Mouse (Mus musculus): Measurements from ENCODE around the gene Fam84b. TPM values are rescaled to one million over a fixed set of nuclear protein-coding genes. Genes with fewer than 3 reads are reported as not detected.

Gene Fam84b
- polyA plus RNA-seq, 1 experiment from 2014 or later, result 11.8 TPM

GRCm38 (mm10) chr15:60837719-60838118 lies 15.9 kb downstream of the Fam84b start:
- ATAC-seq (ENCODE audit: low FRiP score), result no peak
- WGBS, result 91% methylated on average over 9 of the region's 9 CpGs

GRCm38 (mm10) chr15:60836321-60836720 lies 17.3 kb downstream of the Fam84b start:
- H3K4me1 ChIP-seq (replicated peaks; ENCODE audit: control insufficient read depth, insufficient read depth, low read length), result no peaks in the 10 kb centered on the region
- no peak for ATAC-seq (ENCODE audit: low FRiP score)
- H3K36me3 ChIP-seq (ENCODE audit: control insufficient read depth, insufficient read depth, low read length), result no peaks in the 10 kb centered on the region
- no peaks in the 10 kb centered on the region for H3K27me3 ChIP-seq (ENCODE audit: control insufficient read depth, insufficient read depth, low read length)
- H3K9me3 ChIP-seq (ENCODE audit: control insufficient read depth, low read length), result no peaks in the 10 kb centered on the region
- H3K4me2 ChIP-seq (replicated peaks; ENCODE audit: low read depth, low read length), result no peak overlapping the region
- no peak overlapping the region for H3K27ac ChIP-seq (ENCODE audit: low read depth, low read length)
- no peak overlapping the region for H3K4me3 ChIP-seq (ENCODE audit: low read depth, low read length)
- 83% methylated on average over 4 of the region's 4 CpGs for WGBS
- no peak overlapping the region for H3K9ac ChIP-seq (ENCODE audit: low read depth, low read length)
- DNase-seq (ENCODE audit: low spot score), result no peak

More at GRCm38 (mm10) chr15:60837719-60838118, 15.9 kb downstream of the Fam84b start:
- H3K27ac ChIP-seq (ENCODE audit: low read depth, low read length), result no peak overlapping the region
- no peaks in the 10 kb centered on the region for H3K36me3 ChIP-seq (ENCODE audit: control insufficient read depth, insufficient read depth, low read length)
- no peak overlapping the region for H3K4me3 ChIP-seq (ENCODE audit: low read depth, low read length)
- H3K27me3 ChIP-seq (ENCODE audit: control insufficient read depth, insufficient read depth, low read length), result no peaks in the 10 kb centered on the region
- no peak overlapping the region for H3K9ac ChIP-seq (ENCODE audit: low read depth, low read length)
- H3K9me3 ChIP-seq (ENCODE audit: control insufficient read depth, low read length), result no peaks in the 10 kb centered on the region
- DNase-seq (ENCODE audit: low spot score), result no peak
- H3K4me2 ChIP-seq (replicated peaks; ENCODE audit: low read depth, low read length), result no peak overlapping the region
- no peaks in the 10 kb centered on the region for H3K4me1 ChIP-seq (replicated peaks; ENCODE audit: control insufficient read depth, insufficient read depth, low read length)

GRCm38 (mm10) chr15:60834598-60835571 lies 18.7 kb downstream of the Fam84b start:
- Histone ChIP-seq H3K4me1 (replicated peaks; ENCODE audit: control insufficient read depth, insufficient read depth, low read length) (no peaks in the 10 kb centered on the region), H3K4me3 (ENCODE audit: low read depth, low read length) (no peak overlapping the region), H3K27ac (ENCODE audit: low read depth, low read length) (no peak overlapping the region), H3K9me3 (ENCODE audit: control insufficient read depth, low read length) (no peaks in the 10 kb centered on the region), H3K27me3 (ENCODE audit: control insufficient read depth, insufficient read depth, low read length) (no peaks in the 10 kb centered on the region), H3K9ac (ENCODE audit: low read depth, low read length) (no peak overlapping the region), H3K36me3 (ENCODE audit: control insufficient read depth, insufficient read depth, low read length) (no peaks in the 10 kb centered on the region), H3K4me2 (replicated peaks; ENCODE audit: low read depth, low read length) (no peak overlapping the region)
- ATAC-seq (ENCODE audit: low FRiP score) (no peak), DNase-seq (ENCODE audit: low spot score) (no peak)
- WGBS, result 89% methylated on average over 5 of the region's 5 CpGs

GRCm38 (mm10) chr15:60833476-60834218 lies 19.9 kb downstream of the Fam84b start:
- Histone ChIP-seq H3K27me3 (ENCODE audit: control insufficient read depth, insufficient read depth, low read length) (no peaks in the 10 kb centered on the region), H3K9ac (ENCODE audit: low read depth, low read length) (no peak overlapping the region), H3K27ac (ENCODE audit: low read depth, low read length) (no peak overlapping the region), H3K36me3 (ENCODE audit: control insufficient read depth, insufficient read depth, low read length) (no peaks in the 10 kb centered on the region), H3K4me3 (ENCODE audit: low read depth, low read length) (no peak overlapping the region), H3K4me1 (replicated peaks; ENCODE audit: control insufficient read depth, insufficient read depth, low read length) (no peaks in the 10 kb centered on the region), H3K9me3 (ENCODE audit: control insufficient read depth, low read length) (no peaks in the 10 kb centered on the region), H3K4me2 (replicated peaks; ENCODE audit: low read depth, low read length) (no peak overlapping the region)
- DNase-seq (ENCODE audit: low spot score) (no peak), ATAC-seq (ENCODE audit: low FRiP score) (no peak)
- 50% methylated on average over 2 of the region's 2 CpGs for WGBS

- ATAC-seq (ENCODE audit: low FRiP score), result no peak
These were observed 21.0 kb downstream of the Fam84b start for GRCm38 (mm10) chr15:60832586-60832985.

GRCm38 (mm10) chr15:60826226-60826625 lies 27.4 kb downstream of the Fam84b start:
- H3K36me3 ChIP-seq (ENCODE audit: control insufficient read depth, insufficient read depth, low read length), result no peaks in the 10 kb centered on the region
- ATAC-seq (ENCODE audit: low FRiP score) (no peak), DNase-seq (ENCODE audit: low spot score) (no peak)
- H3K27ac ChIP-seq (ENCODE audit: low read depth, low read length), result no peak overlapping the region
- no peak overlapping the region for H3K4me2 ChIP-seq (replicated peaks; ENCODE audit: low read depth, low read length)
- no peak overlapping the region for H3K4me3 ChIP-seq (ENCODE audit: low read depth, low read length)
- no peak overlapping the region for H3K9ac ChIP-seq (ENCODE audit: low read depth, low read length)
- 0 out of 2 replicates have a peak, but pooled peaks cover 2% of the 10 kb centered on the region for H3K4me1 ChIP-seq (replicated peaks; ENCODE audit: control insufficient read depth, insufficient read depth, low read length)
- no peaks in the 10 kb centered on the region for H3K27me3 ChIP-seq (ENCODE audit: control insufficient read depth, insufficient read depth, low read length)
- 72% methylated on average over 1 of the region's 1 CpGs for WGBS
- no peaks in the 10 kb centered on the region for H3K9me3 ChIP-seq (ENCODE audit: control insufficient read depth, low read length)

More at GRCm38 (mm10) chr15:60832586-60832985, 21.0 kb downstream of the Fam84b start:
- no peak for DNase-seq (ENCODE audit: low spot score)
- H3K4me3 ChIP-seq (ENCODE audit: low read depth, low read length), result no peak overlapping the region
- no peak overlapping the region for H3K4me2 ChIP-seq (replicated peaks; ENCODE audit: low read depth, low read length)
- H3K27ac ChIP-seq (ENCODE audit: low read depth, low read length), result no peak overlapping the region
- H3K4me1 ChIP-seq (replicated peaks; ENCODE audit: control insufficient read depth, insufficient read depth, low read length), result no peaks in the 10 kb centered on the region
- no peak overlapping the region for H3K9ac ChIP-seq (ENCODE audit: low read depth, low read length)
- no peaks in the 10 kb centered on the region for H3K27me3 ChIP-seq (ENCODE audit: control insufficient read depth, insufficient read depth, low read length)
- no peaks in the 10 kb centered on the region for H3K9me3 ChIP-seq (ENCODE audit: control insufficient read depth, low read length)
- no peaks in the 10 kb centered on the region for H3K36me3 ChIP-seq (ENCODE audit: control insufficient read depth, insufficient read depth, low read length)

GRCm38 (mm10) chr15:60824751-60825227 lies 28.8 kb downstream of the Fam84b start:
- ATAC-seq (ENCODE audit: low FRiP score) (peak; percentile 88), DNase-seq (ENCODE audit: low spot score) (peak; percentile 87)
- WGBS, result 0% methylated on average over 22 of the region's 32 CpGs
- Histone ChIP-seq H3K4me3 (ENCODE audit: low read depth, low read length) (peak overlapping the region; percentile 65), H3K27ac (ENCODE audit: low read depth, low read length) (0 out of 2 replicates have a peak overlapping the region, but pooled peaks have one; percentile 30), H3K9me3 (ENCODE audit: control insufficient read depth, low read length) (no peaks in the 10 kb centered on the region), H3K9ac (ENCODE audit: low read depth, low read length) (peak overlapping the region; percentile 60), H3K36me3 (ENCODE audit: control insufficient read depth, insufficient read depth, low read length) (no peaks in the 10 kb centered on the region), H3K27me3 (ENCODE audit: control insufficient read depth, insufficient read depth, low read length) (no peaks in the 10 kb centered on the region), H3K4me1 (replicated peaks; ENCODE audit: control insufficient read depth, insufficient read depth, low read length) (0 out of 2 replicates have a peak, but pooled peaks cover 2% of the 10 kb centered on the region), H3K4me2 (replicated peaks; ENCODE audit: low read depth, low read length) (peak overlapping the region; percentile 99)

- Histone ChIP-seq H3K27me3 (ENCODE audit: control insufficient read depth, insufficient read depth, low read length) (no peaks in the 10 kb centered on the region), H3K9ac (ENCODE audit: low read depth, low read length) (peak overlapping the region; percentile 61), H3K4me3 (ENCODE audit: low read depth, low read length) (peak overlapping the region; percentile 65), H3K27ac (ENCODE audit: low read depth, low read length) (0 out of 2 replicates have a peak overlapping the region, but pooled peaks have one; percentile 30), H3K4me1 (replicated peaks; ENCODE audit: control insufficient read depth, insufficient read depth, low read length) (0 out of 2 replicates have a peak, but pooled peaks cover 2% of the 10 kb centered on the region), H3K9me3 (ENCODE audit: control insufficient read depth, low read length) (no peaks in the 10 kb centered on the region), H3K4me2 (replicated peaks; ENCODE audit: low read depth, low read length) (peak overlapping the region; percentile 99), H3K36me3 (ENCODE audit: control insufficient read depth, insufficient read depth, low read length) (no peaks in the 10 kb centered on the region)
- peak; percentile 59 for DNase-seq (ENCODE audit: low spot score)
- under 1% methylated on average over 45 of the region's 45 CpGs for WGBS
- ATAC-seq (ENCODE audit: low FRiP score), result peak; percentile 30
These were observed 29.5 kb downstream of the Fam84b start for GRCm38 (mm10) chr15:60823870-60824709.

All from hindbrain, embryonic 11.5 days (tissue).